In the genomic region with DNA sequence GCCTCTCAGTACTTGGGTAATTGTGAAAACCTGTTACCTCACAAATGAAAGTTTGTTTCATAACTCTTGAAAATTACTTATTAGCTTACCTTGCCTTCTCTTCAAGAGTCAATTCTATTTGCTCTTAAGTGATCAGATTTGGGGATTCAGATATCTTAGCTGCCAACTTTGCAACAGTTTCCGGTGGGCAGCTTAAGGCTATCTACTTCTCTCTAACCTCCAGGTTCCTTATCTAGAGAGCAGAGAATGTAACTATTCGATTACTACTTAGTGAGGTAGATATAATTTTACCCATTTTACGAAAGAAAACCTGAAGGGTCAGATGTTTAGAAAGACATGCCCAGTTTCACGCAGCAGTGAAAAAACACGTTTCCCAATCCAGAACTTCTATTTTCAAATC, we compare ENCODE assay signal across 8 mouse cellular contexts. TPM values are rescaled to one million over a fixed set of nuclear protein-coding genes. Genes with fewer than 3 reads are reported as not detected.
DNase-seq lines count a peak whose midpoint lies in the region; ATAC-seq lines count a peak whose summit lies in the region.

No protein-coding gene starts in this region.

- peak overlapping the region; percentile 96 for H3K4me3 ChIP-seq in kidney, embryonic 15.5 days (replicated peaks)
- peak overlapping the region; percentile 69 for H3K4me3 ChIP-seq in brown adipose tissue, adult 24 weeks (ENCODE audit: insufficient read depth, low read depth, low read length)
- peak overlapping the region; percentile 92 for H3K4me3 ChIP-seq in hindbrain, embryonic 15.5 days
- peak overlapping the region; percentile 90 for H3K4me3 ChIP-seq in midbrain, embryonic 15.5 days

- 0 out of 2 replicates have a peak overlapping the region, but pooled peaks have one; percentile 88 for H3K9ac ChIP-seq in kidney, embryonic 15.5 days
- H3K9ac ChIP-seq in hindbrain, embryonic 15.5 days: peak overlapping the region; percentile 58; the same call in 1 of the 2 replicates
- peak overlapping the region; percentile 84; the same call in 1 of the 2 replicates for H3K9ac ChIP-seq in midbrain, embryonic 15.5 days

- H3K27ac ChIP-seq in kidney, embryonic 15.5 days: peak overlapping the region; percentile 93; the same call in 1 of the 2 replicates
- peak overlapping the region; percentile 96 for H3K27ac ChIP-seq in brown adipose tissue, adult 24 weeks (replicated peaks; ENCODE audit: low read depth, low read length)
- H3K27ac ChIP-seq in hindbrain, embryonic 15.5 days (replicated peaks): 0 out of 2 replicates have a peak overlapping the region, but pooled peaks have one; percentile 88
- H3K27ac ChIP-seq in midbrain, embryonic 15.5 days: no peak overlapping the region

- H3K36me3 ChIP-seq in kidney, embryonic 15.5 days: peaks cover 16% of the 10 kb centered on the region
- H3K36me3 ChIP-seq in hindbrain, embryonic 15.5 days: peaks cover 9% of the 10 kb centered on the region; the same call in 1 of the 2 replicates
- H3K36me3 ChIP-seq in midbrain, embryonic 15.5 days (replicated peaks): peaks cover 3% of the 10 kb centered on the region; the same call in 1 of the 2 replicates

- no peak for DNase-seq in kidney, postnatal 14 days
- DNase-seq in cerebellum, postnatal 25 days: no peak
- no peak for DNase-seq in right cerebral cortex, postnatal 25 days
- no peak for DNase-seq in frontal cortex, adult 2 months (ENCODE audit: extremely low spot score in 1 of 2, low spot score in 1 of 2)

- WGBS in kidney, embryonic 15.5 days: 90% methylated on average over 5 of the region's 5 CpGs
- 94% methylated on average over 5 of the region's 5 CpGs for WGBS in hindbrain, embryonic 15.5 days
- 92% methylated on average over 5 of the region's 5 CpGs for WGBS in midbrain, embryonic 15.5 days

- peak overlapping the region; percentile 74 for H3K4me2 ChIP-seq in kidney, embryonic 15.5 days
- H3K4me2 ChIP-seq in hindbrain, embryonic 15.5 days: peak overlapping the region; percentile 84
- peak overlapping the region; percentile 79 for H3K4me2 ChIP-seq in midbrain, embryonic 15.5 days

- no peaks in the 10 kb centered on the region for H3K27me3 ChIP-seq in kidney, embryonic 15.5 days
- H3K27me3 ChIP-seq in hindbrain, embryonic 15.5 days: no peaks in the 10 kb centered on the region
- no peaks in the 10 kb centered on the region for H3K27me3 ChIP-seq in midbrain, embryonic 15.5 days (replicated peaks)

- H3K4me1 ChIP-seq in kidney, embryonic 15.5 days: peaks cover 15% of the 10 kb centered on the region
- no peaks in the 10 kb centered on the region for H3K4me1 ChIP-seq in brown adipose tissue, adult 24 weeks (ENCODE audit: control insufficient read depth, insufficient read depth, insufficient read length, low read length)
- peaks cover 26% of the 10 kb centered on the region for H3K4me1 ChIP-seq in hindbrain, embryonic 15.5 days (replicated peaks)
- H3K4me1 ChIP-seq in midbrain, embryonic 15.5 days: peaks cover 28% of the 10 kb centered on the region

- no peak for ATAC-seq in kidney, embryonic 15.5 days (replicated peaks; ENCODE audit: low FRiP score)
- ATAC-seq in hindbrain, embryonic 15.5 days (ENCODE audit: low FRiP score, low read depth): no peak
- no peak for ATAC-seq in midbrain, embryonic 15.5 days (replicated peaks)

- H3K9me3 ChIP-seq in kidney, embryonic 15.5 days (replicated peaks): no peaks in the 10 kb centered on the region
- no peaks in the 10 kb centered on the region for H3K9me3 ChIP-seq in hindbrain, embryonic 15.5 days
- H3K9me3 ChIP-seq in midbrain, embryonic 15.5 days: no peaks in the 10 kb centered on the region

RNA-seq across cellular contexts. Expression of a gene that starts 1.2 kb away (rescaled TPM):
- polyA plus RNA-seq in kidney, embryonic 15.5 days (2015; fragmentation: Nextera tagmentation; extraction: Ambion mirVana): 19.3 and 20.1 TPM in 2 replicates
- 16.6 and 20.5 TPM in 2 replicates for polyA plus RNA-seq in brown adipose tissue, adult 24 weeks (2012; ENCODE audit: insufficient read depth, insufficient read length, missing spikeins)
- polyA plus RNA-seq in hindbrain, embryonic 15.5 days (2015; fragmentation: Nextera tagmentation; extraction: Ambion mirVana): 15.1 and 16.8 TPM in 2 replicates
- 17.5 and 19.1 TPM in 2 replicates for polyA plus RNA-seq in midbrain, embryonic 15.5 days (2015; fragmentation: Nextera tagmentation; extraction: Ambion mirVana)
- 21.0 and 21.2 TPM in 2 replicates for polyA plus RNA-seq in frontal cortex, adult 2 months (2012; rRNA removed)

RNA-seq across cellular contexts. Expression of a gene that starts 24.7 kb away (rescaled TPM):
- 0.16 TPM in 1 of 2 replicates, not detected in the other for polyA plus RNA-seq in kidney, embryonic 15.5 days (2015; fragmentation: Nextera tagmentation; extraction: Ambion mirVana)
- not detected in 2 replicates for polyA plus RNA-seq in brown adipose tissue, adult 24 weeks (2012; ENCODE audit: insufficient read depth, insufficient read length, missing spikeins)
- polyA plus RNA-seq in hindbrain, embryonic 15.5 days (2015; fragmentation: Nextera tagmentation; extraction: Ambion mirVana): not detected in 2 replicates
- 0.08 TPM in 1 of 2 replicates, not detected in the other for polyA plus RNA-seq in midbrain, embryonic 15.5 days (2015; fragmentation: Nextera tagmentation; extraction: Ambion mirVana)
- 0.15 TPM in 1 of 2 replicates, not detected in the other for polyA plus RNA-seq in frontal cortex, adult 2 months (2012; rRNA removed)

RNA-seq across cellular contexts. Expression of a gene that starts 36.1 kb away (rescaled TPM):
- polyA plus RNA-seq in kidney, embryonic 15.5 days (2015; fragmentation: Nextera tagmentation; extraction: Ambion mirVana): not detected in 2 replicates
- not detected in 2 replicates for polyA plus RNA-seq in brown adipose tissue, adult 24 weeks (2012; ENCODE audit: insufficient read depth, insufficient read length, missing spikeins)
- polyA plus RNA-seq in hindbrain, embryonic 15.5 days (2015; fragmentation: Nextera tagmentation; extraction: Ambion mirVana): not detected in 2 replicates
- polyA plus RNA-seq in midbrain, embryonic 15.5 days (2015; fragmentation: Nextera tagmentation; extraction: Ambion mirVana): 0.05 TPM in 1 of 2 replicates, not detected in the other
- polyA plus RNA-seq in frontal cortex, adult 2 months (2012; rRNA removed): 0.18 and 0.19 TPM in 2 replicates

RNA-seq across cellular contexts. Expression of a gene that starts 50.2 kb away (rescaled TPM):
- polyA plus RNA-seq in kidney, embryonic 15.5 days (2015; fragmentation: Nextera tagmentation; extraction: Ambion mirVana): not detected in 2 replicates
- not detected in 2 replicates for polyA plus RNA-seq in brown adipose tissue, adult 24 weeks (2012; ENCODE audit: insufficient read depth, insufficient read length, missing spikeins)
- polyA plus RNA-seq in hindbrain, embryonic 15.5 days (2015; fragmentation: Nextera tagmentation; extraction: Ambion mirVana): not detected in 2 replicates
- not detected in 2 replicates for polyA plus RNA-seq in midbrain, embryonic 15.5 days (2015; fragmentation: Nextera tagmentation; extraction: Ambion mirVana)
- polyA plus RNA-seq in frontal cortex, adult 2 months (2012; rRNA removed): not detected in 2 replicates

RNA-seq across cellular contexts. Expression of a gene that starts 54.7 kb away (rescaled TPM):
- 3.9 and 4.2 TPM in 2 replicates for polyA plus RNA-seq in kidney, embryonic 15.5 days (2015; fragmentation: Nextera tagmentation; extraction: Ambion mirVana)
- 25.1 and 31.0 TPM in 2 replicates for polyA plus RNA-seq in brown adipose tissue, adult 24 weeks (2012; ENCODE audit: insufficient read depth, insufficient read length, missing spikeins)
- polyA plus RNA-seq in hindbrain, embryonic 15.5 days (2015; fragmentation: Nextera tagmentation; extraction: Ambion mirVana): 3.4 and 3.7 TPM in 2 replicates
- polyA plus RNA-seq in midbrain, embryonic 15.5 days (2015; fragmentation: Nextera tagmentation; extraction: Ambion mirVana): 3.9 and 4.0 TPM in 2 replicates
- polyA plus RNA-seq in frontal cortex, adult 2 months (2012; rRNA removed): 34.9 and 36.3 TPM in 2 replicates
